Mouse (Mus musculus): ENCODE data around the gene Cyp2s1. TPM values are rescaled to one million over a fixed set of nuclear protein-coding genes. Genes with fewer than 3 reads are reported as not detected.

The Cyp2s1 gene
- total RNA-seq (2023) = not detected

DNA sequence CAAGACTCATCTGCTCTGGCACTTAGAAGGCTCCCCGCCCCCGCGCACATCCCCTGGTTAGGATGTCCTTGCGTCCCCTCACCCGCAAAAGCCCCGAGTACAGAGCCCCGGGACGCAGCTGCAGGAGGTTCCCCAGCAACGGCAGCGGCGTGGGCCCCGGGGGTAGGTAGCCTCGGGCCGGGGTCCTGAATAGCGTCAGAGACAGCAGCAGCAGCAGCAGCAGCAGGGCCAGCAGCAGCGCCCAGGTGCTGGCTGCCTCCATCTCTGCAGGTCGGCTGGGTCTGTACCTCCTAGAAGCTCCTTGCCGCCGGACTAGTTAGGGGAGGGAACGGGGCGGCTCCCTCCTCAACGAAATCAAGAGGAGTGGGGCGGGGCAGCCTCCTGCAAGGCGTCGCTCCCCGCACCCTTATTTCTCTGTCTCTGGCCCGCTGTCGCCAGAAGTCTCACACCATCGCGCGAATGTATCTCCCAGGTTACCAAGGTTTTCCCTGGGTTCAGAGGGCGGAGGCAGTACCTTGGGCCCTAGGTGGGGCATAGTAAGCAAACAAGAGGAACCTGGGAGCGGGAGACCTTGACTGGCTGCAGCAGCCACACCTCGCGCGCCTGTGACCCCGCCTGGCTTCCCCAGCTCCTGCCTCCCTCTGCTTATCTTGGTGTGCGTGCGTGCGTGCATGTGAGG lies at the start of gene Cyp2s1:
TSS of gene Cyp2s1 (minus strand) at position 673 of the 679 bp plus-strand sequence.

DNA sequence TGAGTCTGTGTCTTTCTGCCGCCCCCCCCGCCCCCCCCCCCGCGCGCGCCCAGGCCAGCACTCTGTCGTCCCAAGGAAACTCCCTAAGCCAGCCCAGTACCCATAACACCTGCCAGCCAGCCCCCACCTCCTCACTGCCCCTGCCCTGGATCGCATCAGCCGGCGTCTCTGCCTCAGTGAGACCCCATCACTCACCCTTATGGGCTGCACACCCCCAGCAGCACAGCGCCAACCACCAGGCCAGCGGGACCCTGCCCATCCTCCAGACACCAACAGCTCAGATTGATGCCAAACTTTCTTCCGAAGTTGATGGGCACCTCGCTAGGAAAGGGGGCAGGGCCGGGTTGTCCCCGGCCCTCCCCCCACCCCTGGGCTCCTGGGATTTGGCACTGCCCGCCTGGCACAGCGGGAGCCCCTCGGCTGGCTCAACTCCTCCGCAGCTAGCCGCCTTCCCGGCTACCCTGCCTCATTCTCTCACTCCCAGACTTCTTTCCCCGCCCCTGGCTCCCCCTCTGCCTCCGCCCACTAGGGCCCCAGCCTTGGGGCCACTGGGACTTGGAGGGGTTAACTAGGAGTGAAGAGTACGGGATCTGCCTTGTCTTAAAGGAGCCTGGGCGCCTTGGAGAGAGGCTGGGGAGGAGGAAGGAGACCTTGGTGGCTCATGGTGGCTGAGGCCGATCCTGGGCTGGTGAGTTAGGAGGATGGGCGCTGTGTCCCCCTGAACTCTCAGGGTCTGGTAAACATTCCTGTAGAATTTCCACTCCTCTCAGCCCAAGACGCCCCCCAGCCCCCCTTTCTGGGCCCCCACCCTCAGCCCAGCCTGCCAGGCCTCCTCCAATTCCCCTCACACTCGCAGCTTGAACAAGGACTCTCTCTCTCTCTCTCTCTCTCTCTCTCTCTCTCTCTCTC lies 28.2 kb downstream of the Cyp2s1 start, which contains the start of gene Axl:
TSS of gene Axl (minus strand) at position 486 of the 909 bp plus-strand sequence.

GRCm38 (mm10) chr7:25754738-25755467 lies 61.8 kb downstream of the Cyp2s1 start, which contains the start of gene Hnrnpul1:
TSS of gene Hnrnpul1 (minus strand) at chr7:25754757.

Other genes starting within 250 kb of the Cyp2s1 start
- not detected for gene Erich4, start 201.0 kb downstream of the Cyp2s1 start, total RNA-seq (2023)
- 100 to 1,000 TPM; 110 to 124 TPM for gene Dmac2, start 197.5 kb downstream of the Cyp2s1 start, total RNA-seq (2023)
- 10 to 100 TPM; 45.7 to 52.2 TPM for gene B3gnt8, start 190.3 kb downstream of the Cyp2s1 start, total RNA-seq (2023)
- 10 to 100 TPM; 42.4 to 52.8 TPM for gene Bckdha, start 157.9 kb downstream of the Cyp2s1 start, total RNA-seq (2023)
- gene Exosc5, start 157.7 kb downstream of the Cyp2s1 start, total RNA-seq (2023) = 10 to 100 TPM; 85.2 to 85.3 TPM
- not detected for gene Tmem91, start 141.7 kb downstream of the Cyp2s1 start, total RNA-seq (2023)
- 10 to 100 TPM; 41.3 to 43.3 TPM for gene B9d2, start 136.1 kb downstream of the Cyp2s1 start, total RNA-seq (2023)
- 100 to 1,000 TPM; 312 to 326 TPM for gene Tgfb1, start 129.9 kb downstream of the Cyp2s1 start, total RNA-seq (2023)
- gene Ccdc97, start 97.8 kb downstream of the Cyp2s1 start, total RNA-seq (2023) = 100 to 1,000 TPM; 104 to 109 TPM
- gene Hnrnpul1, start 62.2 kb downstream of the Cyp2s1 start, total RNA-seq (2023) = 100 to 1,000 TPM; 222 to 232 TPM
- 1 to 10 TPM; 1.1 to 5.7 TPM for gene Axl, start 28.2 kb downstream of the Cyp2s1 start, total RNA-seq (2023)
- not detected for gene Cyp2b10, start 80.7 kb upstream of the Cyp2s1 start, total RNA-seq (2023)
- not detected for gene Cyp2b13, start 244.6 kb upstream of the Cyp2s1 start, total RNA-seq (2023)

Measured in B cell, adult 67 days (primary cell).